8 mouse cellular contexts compared by ENCODE assay signal in the genomic region with DNA sequence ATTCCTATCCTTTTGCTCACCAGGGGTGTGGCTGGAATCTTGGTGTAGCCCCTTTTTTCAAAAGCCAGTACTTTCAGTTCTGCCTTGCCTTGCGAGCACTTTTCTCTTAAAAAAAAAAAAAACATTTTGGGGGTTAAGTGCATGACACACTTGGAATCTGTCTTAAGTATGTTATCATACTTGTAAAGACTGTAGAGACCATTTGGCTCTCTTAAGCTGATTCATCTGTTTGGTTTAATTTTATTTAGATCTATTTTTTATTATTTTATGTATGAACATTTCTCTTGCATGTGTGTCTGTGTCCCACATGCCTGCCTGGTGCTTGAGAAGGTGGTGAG. TPM values are rescaled to one million over a fixed set of nuclear protein-coding genes. Genes with fewer than 3 reads are reported as not detected.
DNase-seq lines count a peak whose midpoint lies in the region; ATAC-seq and TF ChIP-seq lines count a peak whose summit lies in the region.

No protein-coding gene starts in this region.

- no peak for TF ChIP-seq CTCF in G1E (IDR thresholded peaks at IDR 0.05; ENCODE audit: low read depth, low read length)
- no peak for TF ChIP-seq CTCF in forebrain, postnatal 0 days (IDR thresholded peaks at IDR 0.05; ENCODE audit: low read depth)

- no peaks in the 10 kb centered on the region for H3K9me3 ChIP-seq in heart, embryonic 15.5 days (replicated peaks)
- H3K9me3 ChIP-seq in G1E (replicated peaks), result no peaks in the 10 kb centered on the region
- H3K9me3 ChIP-seq in forebrain, postnatal 0 days (ENCODE audit: low read length), result no peaks in the 10 kb centered on the region
- H3K9me3 ChIP-seq in midbrain, embryonic 11.5 days (ENCODE audit: control insufficient read depth, low read length), result no peaks in the 10 kb centered on the region

- WGBS in heart, embryonic 15.5 days, result 14% methylated on average over 1 of the region's 1 CpGs
- WGBS in forebrain, postnatal 0 days, result 56% methylated on average over 1 of the region's 1 CpGs
- WGBS in midbrain, embryonic 11.5 days, result 30% methylated on average over 1 of the region's 1 CpGs

- H3K27me3 ChIP-seq in heart, embryonic 15.5 days, result no peaks in the 10 kb centered on the region
- no peaks in the 10 kb centered on the region for H3K27me3 ChIP-seq in G1E (ENCODE audit: insufficient read depth, low read length)
- H3K27me3 ChIP-seq in forebrain, postnatal 0 days (ENCODE audit: insufficient read depth, low read length), result no peaks in the 10 kb centered on the region
- no peaks in the 10 kb centered on the region for H3K27me3 ChIP-seq in midbrain, embryonic 11.5 days (ENCODE audit: control insufficient read depth, insufficient read depth, low read length)

- H3K4me2 ChIP-seq in heart, embryonic 15.5 days, result peak overlapping the region; percentile 59
- H3K4me2 ChIP-seq in forebrain, postnatal 0 days (ENCODE audit: low read depth), result peak overlapping the region; percentile 48
- peak overlapping the region; percentile 50 for H3K4me2 ChIP-seq in midbrain, embryonic 11.5 days

- H3K4me3 ChIP-seq in heart, embryonic 15.5 days, result peak overlapping the region; percentile 69
- peak overlapping the region; percentile 80 for H3K4me3 ChIP-seq in G1E (ENCODE audit: low read depth, low read length)
- H3K4me3 ChIP-seq in forebrain, postnatal 0 days (ENCODE audit: low read depth, low read length), result peak overlapping the region; percentile 51
- H3K4me3 ChIP-seq in midbrain, embryonic 11.5 days (ENCODE audit: low read depth, low read length), result peak overlapping the region; percentile 42

- H3K4me1 ChIP-seq in heart, embryonic 15.5 days (replicated peaks), result no peaks in the 10 kb centered on the region
- no peaks in the 10 kb centered on the region for H3K4me1 ChIP-seq in G1E (ENCODE audit: insufficient read depth, low read depth, low read length)
- no peaks in the 10 kb centered on the region for H3K4me1 ChIP-seq in forebrain, postnatal 0 days (ENCODE audit: insufficient read depth)
- no peaks in the 10 kb centered on the region for H3K4me1 ChIP-seq in midbrain, embryonic 11.5 days (ENCODE audit: control insufficient read depth, insufficient read depth, low read length)

- peak overlapping the region; percentile 72 for H3K9ac ChIP-seq in heart, embryonic 15.5 days
- H3K9ac ChIP-seq in forebrain, postnatal 0 days, result peak overlapping the region; percentile 73
- no peak overlapping the region for H3K9ac ChIP-seq in midbrain, embryonic 11.5 days (ENCODE audit: low read length)

- peak overlapping the region; percentile 77 for H3K27ac ChIP-seq in heart, embryonic 15.5 days
- H3K27ac ChIP-seq in forebrain, postnatal 0 days (ENCODE audit: low read depth, low read length), result no peak overlapping the region
- H3K27ac ChIP-seq in midbrain, embryonic 11.5 days (ENCODE audit: low read depth, low read length), result no peak overlapping the region

- no peak for ATAC-seq in heart, embryonic 15.5 days (replicated peaks; ENCODE audit: insufficient number of reproducible peaks, insufficient read depth, low FRiP score, low read depth)
- no peak for ATAC-seq in G1E (ENCODE audit: extremely low read depth, insufficient number of reproducible peaks, low FRiP score, poor library complexity, severe bottlenecking)
- ATAC-seq in forebrain, postnatal 0 days, result no peak
- ATAC-seq in midbrain, embryonic 11.5 days (ENCODE audit: low FRiP score), result no peak
- ATAC-seq in megakaryocyte-erythroid progenitor cell, adult 5-6 weeks (replicated peaks; ENCODE audit: low FRiP score, low TSS enrichment, poor library complexity, severe bottlenecking), result no peak
- no peak for ATAC-seq in inflammation-experienced regulatory T-cells, adult 6 months

- DNase-seq in heart, adult 18-20 months, result no peak
- no peak for DNase-seq in G1E (ENCODE audit: low spot score)
- no peak for DNase-seq in forebrain, postnatal 0 days
- no peak for DNase-seq in midbrain, embryonic 11.5 days (ENCODE audit: low spot score, missing footprints)
- DNase-seq in spleen, postnatal 36 days (ENCODE audit: low spot score in 2 of 2), result no peak

- H3K36me3 ChIP-seq in heart, embryonic 15.5 days, result no peaks in the 10 kb centered on the region
- peaks cover 2% of the 10 kb centered on the region for H3K36me3 ChIP-seq in G1E (replicated peaks)
- no peaks in the 10 kb centered on the region for H3K36me3 ChIP-seq in forebrain, postnatal 0 days (ENCODE audit: insufficient read depth)
- H3K36me3 ChIP-seq in midbrain, embryonic 11.5 days (ENCODE audit: control insufficient read depth, insufficient read depth, low read length), result no peaks in the 10 kb centered on the region

RNA-seq across cellular contexts. Expression of a gene that starts 0.6 kb away (rescaled TPM):
- 40.4 and 40.9 TPM in 2 replicates for polyA plus RNA-seq in heart, embryonic 15.5 days (2015; fragmentation: Nextera tagmentation; extraction: Ambion mirVana)
- 10 to 100 TPM; 23.1 to 28.1 TPM for total RNA-seq in heart, adult 18-20 months (2021)
- total RNA-seq in G1E (2014; fragmentation: Nextera tagmentation) (22.6 and 23.3 TPM in 2 replicates), G1E (2017) (32.6 and 34.0 TPM in 2 replicates)
- polyA plus RNA-seq in G1E (2012), result 1.3 and 4.5 TPM in 2 replicates
- total RNA-seq in forebrain, postnatal 0 days (2014; rRNA removed), result 43.3 and 54.6 TPM in 2 replicates
- polyA plus RNA-seq in forebrain, postnatal 0 days (2015; fragmentation: Nextera tagmentation; extraction: Ambion mirVana), result 58.5 and 61.8 TPM in 2 replicates
- polyA plus RNA-seq in midbrain, embryonic 11.5 days (2014; fragmentation: Nextera tagmentation; extraction: Ambion mirVana), result 23.6 and 25.9 TPM in 2 replicates
- 18.1 and 34.5 TPM in 2 replicates for total RNA-seq in megakaryocyte-erythroid progenitor cell, adult 5-6 weeks (2014; fragmentation: Nextera tagmentation)
- total RNA-seq in megakaryocyte-erythroid progenitor cell, adult 5-6 weeks (2017), result 25.1 and 27.0 TPM in 2 replicates
- 100 to 1,000 TPM in 1 of 3 experiments, 10 to 100 TPM in 2; 78.8 to 118 (median 84.3) TPM for polyA plus RNA-seq in inflammation-experienced regulatory T-cells, adult 6 months (2017; shearing (Covaris generic))

RNA-seq across cellular contexts. Expression of a gene that starts 46.6 kb away (rescaled TPM):
- 115 and 121 TPM in 2 replicates for polyA plus RNA-seq in heart, embryonic 15.5 days (2015; fragmentation: Nextera tagmentation; extraction: Ambion mirVana)
- total RNA-seq in heart, adult 18-20 months (2021), result 10 to 100 TPM; 29.0 to 37.8 TPM
- 120 and 123 TPM in 2 replicates for total RNA-seq in G1E (2014; fragmentation: Nextera tagmentation)
- 269 and 270 TPM in 2 replicates for total RNA-seq in G1E (2017)
- 5.4 and 35.0 TPM in 2 replicates for polyA plus RNA-seq in G1E (2012)
- 41.6 and 58.4 TPM in 2 replicates for total RNA-seq in forebrain, postnatal 0 days (2014; rRNA removed)
- polyA plus RNA-seq in forebrain, postnatal 0 days (2015; fragmentation: Nextera tagmentation; extraction: Ambion mirVana), result 85.7 and 94.3 TPM in 2 replicates
- polyA plus RNA-seq in midbrain, embryonic 11.5 days (2014; fragmentation: Nextera tagmentation; extraction: Ambion mirVana), result 83.3 and 87.5 TPM in 2 replicates
- total RNA-seq in megakaryocyte-erythroid progenitor cell, adult 5-6 weeks (2014; fragmentation: Nextera tagmentation), result 31.4 and 37.1 TPM in 2 replicates
- 76.2 and 82.5 TPM in 2 replicates for total RNA-seq in megakaryocyte-erythroid progenitor cell, adult 5-6 weeks (2017)
- 100 to 1,000 TPM; 437 to 594 (median 552) TPM for polyA plus RNA-seq in inflammation-experienced regulatory T-cells, adult 6 months (2017; shearing (Covaris generic))
